Mouse (Mus musculus) brain, embryonic 14.5 days (tissue): ENCODE measurements at regions not wholly inside any gene's neighbourhood (a gene's known extent, or its start where the extent isn't known, plus 50 kb on each side); places are given as distances from the start of the nearest gene placed in this dataset.
"Not testable (repeated sequence)": the region's sequence is repeated elsewhere in the genome, so short reads cannot be mapped to it uniquely, and the experiment has no call there.

Source experiments
- DNase-seq: peaks from one replicate; pipeline ENCODE4 v3.0.0-alpha.2; 2011; ENCODE audit warnings: low read depth
- CTCF ChIP-seq: fragments of 200-500 bp; IDR thresholded peaks from 2 replicates; pipeline ENCODE4 v1.5.1; 2012; ENCODE audit warnings: inconsistent platforms, mild to moderate bottlenecking, moderate library complexity, borderline replicate concordance; ENCODE audit not compliant: insufficient read depth, insufficient read length; ENCODE audit errors: extremely low read depth
- POLR2A ChIP-seq: fragments of 200-500 bp; IDR thresholded peaks from 2 replicates; pipeline ENCODE4 v1.6.1; 2012; ENCODE audit warnings: mild to moderate bottlenecking, inconsistent platforms, borderline replicate concordance; ENCODE audit not compliant: poor library complexity, insufficient read depth, insufficient read length, severe bottlenecking; ENCODE audit errors: extremely low read depth

GRCm38 (mm10) chr11:26785164-26785563 is 191.4 kb upstream of the Vrk2 start:
- peak; percentile 73 for DNase-seq
- TF ChIP-seq CTCF (peak; percentile 57; the same call in 1 of the 2 replicates), POLR2A (no peak)

GRCm38 (mm10) chr11:26773122-26773796 is 179.5 kb upstream of the Vrk2 start:
- TF ChIP-seq CTCF (no peak), POLR2A (no peak)
- DNase-seq, result peak; percentile 51

- DNase-seq, result no peak
- TF ChIP-seq POLR2A (no peak), CTCF (no peak)
Observed at GRCm38 (mm10) chr11:26755576-26755975, 161.8 kb upstream of the Vrk2 start.

GRCm38 (mm10) chr11:26753616-26754015 is 159.8 kb upstream of the Vrk2 start:
- TF ChIP-seq CTCF (no peak), POLR2A (no peak)
- no peak for DNase-seq

- no peak for DNase-seq
- TF ChIP-seq POLR2A (no peak), CTCF (no peak)
Observed at GRCm38 (mm10) chr11:26742235-26742634, 148.4 kb upstream of the Vrk2 start.

- DNase-seq, result peak; percentile 68
Observed at GRCm38 (mm10) chr11:26739732-26740131, 145.9 kb upstream of the Vrk2 start.

GRCm38 (mm10) chr11:26726969-26727368 is 133.2 kb upstream of the Vrk2 start:
- DNase-seq, result peak; percentile 64
- TF ChIP-seq POLR2A, result no peak
- TF ChIP-seq CTCF, result no peak

More at GRCm38 (mm10) chr11:26739732-26740131, 145.9 kb upstream of the Vrk2 start:
- no peak for TF ChIP-seq POLR2A
- TF ChIP-seq CTCF, result no peak

GRCm38 (mm10) chr11:26724963-26725721 is 131.3 kb upstream of the Vrk2 start:
- peak; percentile 71 for DNase-seq
- TF ChIP-seq POLR2A, result no peak
- TF ChIP-seq CTCF, result no peak

- DNase-seq, result peak; percentile 61
- TF ChIP-seq CTCF (no peak), POLR2A (no peak)
Observed at GRCm38 (mm10) chr11:26722292-26722691, 128.5 kb upstream of the Vrk2 start.

GRCm38 (mm10) chr11:26721173-26721572 is 127.4 kb upstream of the Vrk2 start:
- no peak for DNase-seq
- TF ChIP-seq POLR2A, result no peak
- no peak for TF ChIP-seq CTCF

GRCm38 (mm10) chr11:26711237-26711636 is 117.4 kb upstream of the Vrk2 start:
- not testable (repeated sequence) for DNase-seq

GRCm38 (mm10) chr11:26708636-26709035 is 114.8 kb upstream of the Vrk2 start:
- peak; percentile 60 for DNase-seq
- no peak for TF ChIP-seq POLR2A
- TF ChIP-seq CTCF, result no peak
